Mouse (Mus musculus) spleen, adult 2 months (tissue): ENCODE data around the gene Zfp110.

Source experiments
- CTCF ChIP-seq: fragments of 200-500 bp; IDR thresholded peaks from 2 replicates; pipeline ENCODE4 v1.5.1; 2011; ENCODE audit warnings: mild to moderate bottlenecking, inconsistent platforms; ENCODE audit not compliant: insufficient read depth, insufficient read length, insufficient replicate concordance; ENCODE audit errors: extremely low read depth
- POLR2A ChIP-seq: fragments of 200-500 bp; IDR thresholded peaks from 2 replicates; pipeline ENCODE4 v1.6.1; 2011; ENCODE audit warnings: low read depth, low read length, inconsistent platforms

- TF ChIP-seq POLR2A (no peak), CTCF (no peak)
Measured at GRCm38 (mm10) chr7:12802866-12803726, 31.5 kb upstream of the Zfp110 start, which contains the start of gene Zscan18.
